ENCODE assay signal across 9 mouse cellular contexts in genomic region chr9:30314355-30315171, GRCm38 (mm10).
A peak's percentile ranks its signal among the peaks of the same experiment; 100 is the strongest.
DNase-seq lines count a peak whose midpoint lies in the region; ATAC-seq lines count a peak whose summit lies in the region.
"Had no signal": no experiment of that assay in that cellular context is flagged by ENCODE, and none has a peak within 500 bp of the region (broad histone marks: within the 10 kb centered on the region; RNA-seq: fewer than 3 reads in every experiment).

No protein-coding gene starts in this region.

- no peaks in the 10 kb centered on the region for H3K36me3 ChIP-seq in forebrain, embryonic 13.5 days (ENCODE audit: poor library complexity, severe bottlenecking)
- no peaks in the 10 kb centered on the region for H3K36me3 ChIP-seq in forebrain, embryonic 10.5 days (replicated peaks)
- no peaks in the 10 kb centered on the region for H3K36me3 ChIP-seq in intestine, embryonic 14.5 days (ENCODE audit: control insufficient read depth, insufficient read depth, low read length)
- no peaks in the 10 kb centered on the region for H3K36me3 ChIP-seq in lung, embryonic 16.5 days (ENCODE audit: control insufficient read depth, insufficient read depth, low read length)

- no peak overlapping the region for H3K9ac ChIP-seq in forebrain, embryonic 13.5 days
- H3K9ac ChIP-seq in intestine, embryonic 14.5 days (ENCODE audit: low read length) = no peak overlapping the region
- H3K9ac ChIP-seq in lung, embryonic 16.5 days (ENCODE audit: low read length) = no peak overlapping the region; the same call in 1 of the 2 replicates

- no peak overlapping the region for H3K4me3 ChIP-seq in forebrain, embryonic 13.5 days
- H3K4me3 ChIP-seq in forebrain, embryonic 10.5 days = no peak overlapping the region
- H3K4me3 ChIP-seq in intestine, embryonic 14.5 days (ENCODE audit: low read depth, low read length) = no peak overlapping the region
- no peak overlapping the region for H3K4me3 ChIP-seq in lung, embryonic 16.5 days (ENCODE audit: low read length)

- DNase-seq in forebrain, embryonic 10.5 days (ENCODE audit: extremely low spot score, low spot score) = no peak
- peak; percentile 16 for DNase-seq in Muller cell, postnatal 12 days (ENCODE audit: inconsistent ontology term)
- DNase-seq in forelimb bud, embryonic 11.5 days (ENCODE audit: low read depth, low spot score) = peak; percentile 19
- peak; percentile 61 for DNase-seq in intestine, embryonic 14.5 days (ENCODE audit: low spot score)
- peak; percentile 45 for DNase-seq in testis, postnatal 10 days (ENCODE audit: low spot score)
- DNase-seq in thymus, postnatal 25 days = no peak

- WGBS in forebrain, embryonic 13.5 days = 60% methylated on average over 15 of the region's 15 CpGs
- WGBS in forebrain, embryonic 10.5 days = 88% methylated on average over 15 of the region's 15 CpGs
- WGBS in intestine, embryonic 14.5 days = 45% methylated on average over 15 of the region's 15 CpGs
- WGBS in lung, embryonic 16.5 days = 44% methylated on average over 15 of the region's 15 CpGs

- H3K27ac ChIP-seq in forebrain, embryonic 13.5 days = peak overlapping the region; percentile 48; the same call in 1 of the 2 replicates
- no peak overlapping the region for H3K27ac ChIP-seq in forebrain, embryonic 10.5 days
- peak overlapping the region; percentile 51; the same call in 1 of the 2 replicates for H3K27ac ChIP-seq in intestine, embryonic 14.5 days (ENCODE audit: low read depth)
- H3K27ac ChIP-seq in lung, embryonic 16.5 days (ENCODE audit: low read length) = 0 out of 2 replicates have a peak overlapping the region, but pooled peaks have one; percentile 8

- no peaks in the 10 kb centered on the region for H3K9me3 ChIP-seq in forebrain, embryonic 13.5 days (replicated peaks)
- H3K9me3 ChIP-seq in forebrain, embryonic 10.5 days = no peaks in the 10 kb centered on the region
- H3K9me3 ChIP-seq in intestine, embryonic 14.5 days (ENCODE audit: control insufficient read depth, low read length) = no peaks in the 10 kb centered on the region
- H3K9me3 ChIP-seq in lung, embryonic 16.5 days (ENCODE audit: control insufficient read depth, low read length) = no peaks in the 10 kb centered on the region

- peak; percentile 63 for ATAC-seq in forebrain, embryonic 13.5 days
- ATAC-seq in intestine, embryonic 14.5 days (replicated peaks; ENCODE audit: low FRiP score, low TSS enrichment, low read depth) = 0 out of 2 replicates have a peak, but pooled peaks have one; percentile 15
- ATAC-seq in lung, embryonic 16.5 days (ENCODE audit: low read depth) = peak; percentile 94

- no peaks in the 10 kb centered on the region for H3K27me3 ChIP-seq in forebrain, embryonic 13.5 days
- peaks cover 7% of the 10 kb centered on the region for H3K27me3 ChIP-seq in forebrain, embryonic 10.5 days (ENCODE audit: poor library complexity, severe bottlenecking)
- no peaks in the 10 kb centered on the region for H3K27me3 ChIP-seq in intestine, embryonic 14.5 days (replicated peaks; ENCODE audit: control insufficient read depth, insufficient read depth, low read length)
- H3K27me3 ChIP-seq in lung, embryonic 16.5 days (ENCODE audit: control insufficient read depth, insufficient read depth, low read depth, low read length) = no peaks in the 10 kb centered on the region
- H3K27me3 ChIP-seq: CH12.LX had no signal

- H3K4me2 ChIP-seq in forebrain, embryonic 13.5 days = no peak overlapping the region; the same call in 1 of the 2 replicates
- H3K4me2 ChIP-seq in intestine, embryonic 14.5 days (ENCODE audit: low read length) = peak overlapping the region; percentile 33
- H3K4me2 ChIP-seq in lung, embryonic 16.5 days (ENCODE audit: low read depth, low read length) = peak overlapping the region; percentile 22

- peaks cover 10% of the 10 kb centered on the region; the same call in 1 of the 2 replicates for H3K4me1 ChIP-seq in forebrain, embryonic 13.5 days
- H3K4me1 ChIP-seq in forebrain, embryonic 10.5 days = peaks cover 5% of the 10 kb centered on the region; the same call in 1 of the 2 replicates
- no peaks in the 10 kb centered on the region; the same call in 1 of the 2 replicates for H3K4me1 ChIP-seq in intestine, embryonic 14.5 days (replicated peaks; ENCODE audit: control insufficient read depth, insufficient read depth, low read length)
- H3K4me1 ChIP-seq in lung, embryonic 16.5 days (replicated peaks; ENCODE audit: control insufficient read depth, insufficient read depth, low read length) = peaks cover 4% of the 10 kb centered on the region; the same call in 1 of the 2 replicates

Comparison
In these comparisons a context has a peak if more than half of its experiments do, and no peak if none do; other contexts are left out.
1. ATAC-seq: peak in every context shown above with its lines; median percentile 94 in lung, embryonic 16.5 days; 63 in forebrain, embryonic 13.5 days; 15 in intestine, embryonic 14.5 days.
2. DNase-seq: peak in Muller cell, postnatal 12 days (single experiment), forelimb bud, embryonic 11.5 days (single experiment), intestine, embryonic 14.5 days (single experiment) and testis, postnatal 10 days (single experiment); none in forebrain, embryonic 10.5 days (single experiment) and thymus, postnatal 25 days (single experiment).